Mouse (Mus musculus) liver, postnatal 0 days (tissue): ENCODE measurements at regions not wholly inside any gene's neighbourhood (a gene's known extent, or its start where the extent isn't known, plus 50 kb on each side); places are given as distances from the start of the nearest gene placed in this dataset.

Experiments used
- CTCF ChIP-seq: sonication (generic); IDR thresholded peaks from 2 replicates; pipeline ENCODE4 v1.5.1; 2016; ENCODE audit warnings: antibody characterized with exemption, low read depth
- EP300 ChIP-seq: IDR thresholded peaks from 2 replicates; pipeline ENCODE4 v1.6.1; 2016; ENCODE audit warnings: antibody characterized with exemption, low read depth, mild to moderate bottlenecking

- TF ChIP-seq CTCF (no peak), EP300 (no peak)
These were observed 81.3 kb upstream of the Kcnk2 start for GRCm38 (mm10) chr1:189483331-189483730.
